Mouse (Mus musculus) thymus, adult 18-20 months (tissue): Measurements from ENCODE around the gene Cyp2j12.
"Not testable (repeated sequence)": the region's sequence is repeated elsewhere in the genome, so short reads cannot be mapped to it uniquely, and the experiment has no call there.

ENCODE experiments used
- DNase-seq, 2 experiments: peaks; one replicate each; pipeline ENCODE4 v3.0.0; 2022; ENCODE audit warnings: mixed read lengths in 2 of 2

Gene Cyp2j12

GRCm38 (mm10) chr4:96140732-96141467, at the start of gene Cyp2j12:
Gene Cyp2j12 (minus strand): TSS chr4:96141152.
- no peak for DNase-seq

GRCm38 (mm10) chr4:96189321-96189720, 48.4 kb upstream of the Cyp2j12 start:
- DNase-seq: not testable (repeated sequence)

- not testable (repeated sequence) for DNase-seq
Measured at GRCm38 (mm10) chr4:96188671-96189070, 47.7 kb upstream of the Cyp2j12 start.

- DNase-seq: not testable (repeated sequence)
Measured at GRCm38 (mm10) chr4:96188146-96188545, 47.2 kb upstream of the Cyp2j12 start.

GRCm38 (mm10) chr4:96184716-96185115, 43.8 kb upstream of the Cyp2j12 start:
- not testable (repeated sequence) for DNase-seq

- DNase-seq: no peak
Measured at GRCm38 (mm10) chr4:96162839-96163238, 21.9 kb upstream of the Cyp2j12 start.

GRCm38 (mm10) chr4:96161575-96161974, 20.6 kb upstream of the Cyp2j12 start:
- DNase-seq: no peak

GRCm38 (mm10) chr4:96139226-96139625, 1.7 kb downstream of the Cyp2j12 start:
- no peak for DNase-seq

GRCm38 (mm10) chr4:96134246-96134645, 6.7 kb downstream of the Cyp2j12 start:
- no peak for DNase-seq

GRCm38 (mm10) chr4:96096841-96097240, 44.1 kb downstream of the Cyp2j12 start:
- DNase-seq: no peak

- DNase-seq: no peak
Measured at GRCm38 (mm10) chr4:96091869-96092268, 49.1 kb downstream of the Cyp2j12 start.

- not testable (repeated sequence) for DNase-seq
Measured at GRCm38 (mm10) chr4:96089356-96090048, 51.5 kb downstream of the Cyp2j12 start.

- DNase-seq: no peak
Measured at GRCm38 (mm10) chr4:96078308-96078707, 62.6 kb downstream of the Cyp2j12 start.

- DNase-seq: no peak
Measured at GRCm38 (mm10) chr4:96077261-96078125, 63.5 kb downstream of the Cyp2j12 start, which contains the start of gene Cyp2j13. Gene Cyp2j13 (minus strand): TSS chr4:96077546.

GRCm38 (mm10) chr4:96062045-96062444, 78.9 kb downstream of the Cyp2j12 start:
- DNase-seq: no peak

GRCm38 (mm10) chr4:96060106-96060505, 80.8 kb downstream of the Cyp2j12 start:
- no peak for DNase-seq
